13 mouse cellular contexts compared by ENCODE assay signal in the genomic region with DNA sequence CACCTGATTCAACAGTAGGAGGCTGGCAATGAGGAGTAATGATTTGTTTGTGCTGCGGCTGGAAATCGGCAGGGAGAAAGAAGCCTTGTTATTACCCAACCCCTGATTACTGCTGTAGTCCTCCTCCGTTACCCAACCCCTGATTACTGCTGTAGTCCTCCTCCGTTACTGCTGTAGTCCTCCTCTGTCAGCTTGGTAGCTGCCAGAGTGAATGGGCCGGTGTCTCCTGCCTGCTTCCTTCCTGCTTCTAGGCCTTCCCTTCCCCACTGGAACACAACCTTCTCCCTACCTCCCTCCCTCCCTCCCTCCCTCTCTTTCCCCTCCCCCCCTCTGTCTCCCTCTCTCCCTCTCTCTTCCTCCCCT. TPM values are rescaled to one million over a fixed set of nuclear protein-coding genes. Genes with fewer than 3 reads are reported as not detected.
DNase-seq lines count a peak whose midpoint lies in the region; ATAC-seq and TF ChIP-seq lines count a peak whose summit lies in the region.
"Had no signal": no experiment of that assay in that cellular context is flagged by ENCODE, and none has a peak within 500 bp of the region (broad histone marks: within the 10 kb centered on the region; RNA-seq: fewer than 3 reads in every experiment).

No protein-coding gene starts in this region.

- no peak for TF ChIP-seq CTCF in lung, postnatal 0 days (IDR thresholded peaks at IDR 0.05)
- TF ChIP-seq CTCF in lung, adult 2 months (IDR thresholded peaks at IDR 0.05; ENCODE audit: insufficient read depth, low read length): no peak
- TF ChIP-seq CTCF in olfactory bulb, adult 2 months (IDR thresholded peaks at IDR 0.05; ENCODE audit: insufficient read depth, low read depth, low read length): no peak

- peaks cover 59% of the 10 kb centered on the region for H3K4me1 ChIP-seq in forebrain, embryonic 10.5 days
- peaks cover 8% of the 10 kb centered on the region for H3K4me1 ChIP-seq in forebrain, embryonic 11.5 days (replicated peaks; ENCODE audit: control insufficient read depth, insufficient read depth, low read length)
- peaks cover 31% of the 10 kb centered on the region for H3K4me1 ChIP-seq in lung, postnatal 0 days (ENCODE audit: insufficient read depth, low read depth, low read length)
- H3K4me1 ChIP-seq in lung, adult 2 months (ENCODE audit: control insufficient read depth, insufficient read depth, low read length): peaks cover 33% of the 10 kb centered on the region
- H3K4me1 ChIP-seq in embryonic facial prominence, embryonic 15.5 days: peaks cover 87% of the 10 kb centered on the region
- H3K4me1 ChIP-seq in olfactory bulb, adult 2 months (ENCODE audit: control insufficient read depth, insufficient read depth, low read length): peaks cover 46% of the 10 kb centered on the region

- H3K36me3 ChIP-seq in forebrain, embryonic 10.5 days (replicated peaks): no peaks in the 10 kb centered on the region
- H3K36me3 ChIP-seq in forebrain, embryonic 11.5 days (ENCODE audit: control insufficient read depth, insufficient read depth, low read length): no peaks in the 10 kb centered on the region
- no peaks in the 10 kb centered on the region for H3K36me3 ChIP-seq in lung, postnatal 0 days (ENCODE audit: insufficient read depth, low read length)
- H3K36me3 ChIP-seq in embryonic facial prominence, embryonic 15.5 days: no peaks in the 10 kb centered on the region
- H3K36me3 ChIP-seq: limb, embryonic 13.5 days had no signal

- TF ChIP-seq EP300 in lung, postnatal 0 days (IDR thresholded peaks at IDR 0.05): no peak

- peak overlapping the region; percentile 40 for H3K27ac ChIP-seq in forebrain, embryonic 10.5 days
- H3K27ac ChIP-seq in forebrain, embryonic 11.5 days (ENCODE audit: low read depth, low read length): no peak overlapping the region
- no peak overlapping the region; the same call in 1 of the 2 replicates for H3K27ac ChIP-seq in lung, postnatal 0 days (ENCODE audit: low read length)
- H3K27ac ChIP-seq in embryonic facial prominence, embryonic 15.5 days (replicated peaks): peak overlapping the region; percentile 83
- peak overlapping the region; percentile 60 for H3K27ac ChIP-seq in olfactory bulb, adult 2 months (ENCODE audit: insufficient read depth, low read depth, low read length)
- H3K27ac ChIP-seq: kidney, postnatal 0 days; limb, embryonic 13.5 days had no signal

- H3K9me3 ChIP-seq in forebrain, embryonic 10.5 days: no peaks in the 10 kb centered on the region
- no peaks in the 10 kb centered on the region for H3K9me3 ChIP-seq in forebrain, embryonic 11.5 days (ENCODE audit: control insufficient read depth, low read length)
- no peaks in the 10 kb centered on the region for H3K9me3 ChIP-seq in lung, postnatal 0 days (ENCODE audit: low read length)
- H3K9me3 ChIP-seq in embryonic facial prominence, embryonic 15.5 days (replicated peaks): no peaks in the 10 kb centered on the region
- H3K9me3 ChIP-seq: limb, embryonic 13.5 days had no signal

- H3K4me3 ChIP-seq in forebrain, embryonic 10.5 days: no peak overlapping the region
- no peak overlapping the region for H3K4me3 ChIP-seq in forebrain, embryonic 11.5 days (ENCODE audit: low read depth, low read length)
- H3K4me3 ChIP-seq in lung, postnatal 0 days (ENCODE audit: low read depth, low read length): no peak overlapping the region
- no peak overlapping the region for H3K4me3 ChIP-seq in lung, adult 2 months (replicated peaks; ENCODE audit: extremely low read depth, low read depth, low read length)
- no peak overlapping the region for H3K4me3 ChIP-seq in embryonic facial prominence, embryonic 15.5 days (replicated peaks)
- no peak overlapping the region for H3K4me3 ChIP-seq in olfactory bulb, adult 2 months (ENCODE audit: insufficient read depth, low read depth, low read length)
- H3K4me3 ChIP-seq: limb, embryonic 13.5 days had no signal

- no peak for DNase-seq in forebrain, embryonic 10.5 days (ENCODE audit: extremely low spot score, low spot score)
- DNase-seq in forebrain, embryonic 11.5 days (ENCODE audit: low spot score): no peak
- DNase-seq in lung, postnatal 0 days (ENCODE audit: low spot score): peak; percentile 30
- DNase-seq in lung, adult 2 months: no peak
- DNase-seq in adrenal gland, adult 8-10 months: no peak
- DNase-seq in embryo, embryonic 9.5 days (ENCODE audit: extremely low spot score): no peak
- DNase-seq: cerebellum, adult 18-20 months; spleen, adult 18-20 months had no signal

- H3K9ac ChIP-seq in forebrain, embryonic 11.5 days (ENCODE audit: low read length): no peak overlapping the region
- H3K9ac ChIP-seq in lung, postnatal 0 days (replicated peaks; ENCODE audit: low read depth): no peak overlapping the region
- H3K9ac ChIP-seq in embryonic facial prominence, embryonic 15.5 days: no peak overlapping the region

- H3K27me3 ChIP-seq in forebrain, embryonic 10.5 days (ENCODE audit: poor library complexity, severe bottlenecking): no peaks in the 10 kb centered on the region
- no peaks in the 10 kb centered on the region for H3K27me3 ChIP-seq in forebrain, embryonic 11.5 days (ENCODE audit: control insufficient read depth, insufficient read depth, low read length)
- no peaks in the 10 kb centered on the region for H3K27me3 ChIP-seq in lung, postnatal 0 days (replicated peaks; ENCODE audit: insufficient read depth, low read length)
- H3K27me3 ChIP-seq in embryonic facial prominence, embryonic 15.5 days: no peaks in the 10 kb centered on the region
- H3K27me3 ChIP-seq: limb, embryonic 13.5 days had no signal

- TF ChIP-seq POLR2A in lung, adult 2 months (IDR thresholded peaks at IDR 0.05; ENCODE audit: borderline replicate concordance, extremely low read depth, low read depth, low read length): no peak
- no peak for TF ChIP-seq POLR2A in olfactory bulb, adult 2 months (IDR thresholded peaks at IDR 0.05; ENCODE audit: insufficient read depth, low read depth, low read length)

- ATAC-seq in forebrain, embryonic 11.5 days (replicated peaks; ENCODE audit: low FRiP score): no peak
- no peak for ATAC-seq in lung, postnatal 0 days
- ATAC-seq in embryonic facial prominence, embryonic 15.5 days (ENCODE audit: insufficient number of reproducible peaks, low FRiP score, low TSS enrichment, low read depth): no peak

- no peak overlapping the region for H3K4me2 ChIP-seq in forebrain, embryonic 11.5 days (ENCODE audit: low read depth, low read length, severe bottlenecking)
- H3K4me2 ChIP-seq in lung, postnatal 0 days (replicated peaks; ENCODE audit: low read depth, low read length): no peak overlapping the region
- H3K4me2 ChIP-seq in embryonic facial prominence, embryonic 15.5 days (replicated peaks): no peak overlapping the region
- H3K4me2 ChIP-seq: limb, embryonic 13.5 days had no signal

- WGBS in forebrain, embryonic 10.5 days: 74% methylated on average over 5 of the region's 5 CpGs
- WGBS in forebrain, embryonic 11.5 days: 68% methylated on average over 5 of the region's 5 CpGs
- WGBS in lung, postnatal 0 days: 37% methylated on average over 5 of the region's 5 CpGs
- 26% methylated on average over 5 of the region's 5 CpGs for WGBS in lung, adult 2 months
- 46% methylated on average over 5 of the region's 5 CpGs for WGBS in embryonic facial prominence, embryonic 15.5 days
- WGBS in olfactory bulb, adult 2 months: 5% methylated on average over 5 of the region's 5 CpGs

RNA-seq across cellular contexts. Expression of gene Mink1, which starts 17.7 kb away (rescaled TPM):
- 12.5 and 12.7 TPM in 2 replicates for polyA plus RNA-seq in forebrain, embryonic 10.5 days (2016; fragmentation: Nextera tagmentation; extraction: Ambion mirVana)
- polyA plus RNA-seq in forebrain, embryonic 11.5 days (2014; fragmentation: Nextera tagmentation; extraction: Ambion mirVana): 17.7 and 21.1 TPM in 2 replicates
- polyA plus RNA-seq in lung, postnatal 0 days (2015; fragmentation: Nextera tagmentation; extraction: Ambion mirVana): 7.4 and 7.6 TPM in 2 replicates
- polyA plus RNA-seq in lung, adult 2 months (2012; rRNA removed): 119 and 120 TPM in 2 replicates
- 16.7 and 20.3 TPM in 2 replicates for polyA plus RNA-seq in embryonic facial prominence, embryonic 15.5 days (2015; fragmentation: Nextera tagmentation; extraction: Ambion mirVana)
- polyA plus RNA-seq in olfactory bulb, adult 2 months (2012; ENCODE audit: insufficient read depth, insufficient read length, low replicate concordance, missing spikeins): 190 TPM in 1 of 2 replicates, not detected in the other
- total RNA-seq in adrenal gland, adult 8-10 months (2022): 10 to 100 TPM; 50.6 to 90.5 (median 71.2) TPM

RNA-seq across cellular contexts. Expression of gene 4930544D05Rik, which starts 35.3 kb away (rescaled TPM):
- polyA plus RNA-seq in forebrain, embryonic 10.5 days (2016; fragmentation: Nextera tagmentation; extraction: Ambion mirVana): not detected in 2 replicates
- not detected in 2 replicates for polyA plus RNA-seq in forebrain, embryonic 11.5 days (2014; fragmentation: Nextera tagmentation; extraction: Ambion mirVana)
- not detected in 2 replicates for polyA plus RNA-seq in lung, postnatal 0 days (2015; fragmentation: Nextera tagmentation; extraction: Ambion mirVana)
- polyA plus RNA-seq in lung, adult 2 months (2012; rRNA removed): 0.16 TPM in 1 of 2 replicates, not detected in the other
- polyA plus RNA-seq in embryonic facial prominence, embryonic 15.5 days (2015; fragmentation: Nextera tagmentation; extraction: Ambion mirVana): not detected in 2 replicates
- polyA plus RNA-seq in olfactory bulb, adult 2 months (2012; ENCODE audit: insufficient read depth, insufficient read length, low replicate concordance, missing spikeins): not detected in 2 replicates
- not detected for total RNA-seq in adrenal gland, adult 8-10 months (2022)
- polyA plus RNA-seq: heart, embryonic 14.5 days; kidney, postnatal 0 days; limb, embryonic 13.5 days had no signal

RNA-seq across cellular contexts. Expression of gene Chrne, which starts 38.7 kb away (rescaled TPM):
- polyA plus RNA-seq in forebrain, embryonic 10.5 days (2016; fragmentation: Nextera tagmentation; extraction: Ambion mirVana): not detected in 2 replicates
- not detected in 2 replicates for polyA plus RNA-seq in forebrain, embryonic 11.5 days (2014; fragmentation: Nextera tagmentation; extraction: Ambion mirVana)
- polyA plus RNA-seq in lung, postnatal 0 days (2015; fragmentation: Nextera tagmentation; extraction: Ambion mirVana): not detected in 2 replicates
- polyA plus RNA-seq in lung, adult 2 months (2012; rRNA removed): 0.41 and 0.91 TPM in 2 replicates
- polyA plus RNA-seq in embryonic facial prominence, embryonic 15.5 days (2015; fragmentation: Nextera tagmentation; extraction: Ambion mirVana): 0.49 and 0.65 TPM in 2 replicates
- not detected in 2 replicates for polyA plus RNA-seq in olfactory bulb, adult 2 months (2012; ENCODE audit: insufficient read depth, insufficient read length, low replicate concordance, missing spikeins)
- total RNA-seq in adrenal gland, adult 8-10 months (2022): not detected
- polyA plus RNA-seq: heart, embryonic 14.5 days; limb, embryonic 13.5 days had no signal

RNA-seq across cellular contexts. Expression of gene Pld2, which starts 40.5 kb away (rescaled TPM):
- 2.7 and 3.1 TPM in 2 replicates for polyA plus RNA-seq in forebrain, embryonic 10.5 days (2016; fragmentation: Nextera tagmentation; extraction: Ambion mirVana)
- 3.2 and 3.8 TPM in 2 replicates for polyA plus RNA-seq in forebrain, embryonic 11.5 days (2014; fragmentation: Nextera tagmentation; extraction: Ambion mirVana)
- polyA plus RNA-seq in lung, postnatal 0 days (2015; fragmentation: Nextera tagmentation; extraction: Ambion mirVana): 10.8 and 13.5 TPM in 2 replicates
- polyA plus RNA-seq in lung, adult 2 months (2012; rRNA removed): 32.4 and 47.2 TPM in 2 replicates
- polyA plus RNA-seq in embryonic facial prominence, embryonic 15.5 days (2015; fragmentation: Nextera tagmentation; extraction: Ambion mirVana): 10.3 and 13.2 TPM in 2 replicates
- not detected in 2 replicates for polyA plus RNA-seq in olfactory bulb, adult 2 months (2012; ENCODE audit: insufficient read depth, insufficient read length, low replicate concordance, missing spikeins)
- total RNA-seq in adrenal gland, adult 8-10 months (2022): 10 to 100 TPM in 2 of 4 experiments, 1 to 10 TPM in 2; 7.8 to 15.0 (median 11.2) TPM

RNA-seq across cellular contexts. Expression of gene Gm40193, which starts 47.6 kb away (rescaled TPM):
- not detected in 2 replicates for polyA plus RNA-seq in forebrain, embryonic 10.5 days (2016; fragmentation: Nextera tagmentation; extraction: Ambion mirVana)
- polyA plus RNA-seq in forebrain, embryonic 11.5 days (2014; fragmentation: Nextera tagmentation; extraction: Ambion mirVana): not detected in 2 replicates
- polyA plus RNA-seq in lung, postnatal 0 days (2015; fragmentation: Nextera tagmentation; extraction: Ambion mirVana): not detected in 2 replicates
- polyA plus RNA-seq in lung, adult 2 months (2012; rRNA removed): not detected in 2 replicates
- 1.1 and 3.3 TPM in 2 replicates for polyA plus RNA-seq in embryonic facial prominence, embryonic 15.5 days (2015; fragmentation: Nextera tagmentation; extraction: Ambion mirVana)
- polyA plus RNA-seq in olfactory bulb, adult 2 months (2012; ENCODE audit: insufficient read depth, insufficient read length, low replicate concordance, missing spikeins): not detected in 2 replicates
- not detected for total RNA-seq in adrenal gland, adult 8-10 months (2022)
- polyA plus RNA-seq: heart, embryonic 14.5 days; kidney, postnatal 0 days; limb, embryonic 13.5 days had no signal

Comparison
In these comparisons a context has a peak if more than half of its experiments do, and no peak if none do; other contexts are left out.
1. H3K27ac ChIP-seq: peak in forebrain, embryonic 10.5 days (single experiment), embryonic facial prominence, embryonic 15.5 days (single experiment) and olfactory bulb, adult 2 months (single experiment); none in forebrain, embryonic 11.5 days (single experiment) and lung, postnatal 0 days (single experiment).